Mouse (Mus musculus) yolk sac, embryonic 10.5 days (tissue): ENCODE data around the gene Kdm5c.
"Not testable (repeated sequence)": the region's sequence is repeated elsewhere in the genome, so short reads cannot be mapped to it uniquely, and the experiment has no call there.

Experiments used
- DNase-seq: peaks from one replicate; pipeline ENCODE4 v3.0.0-alpha.2; 2017; ENCODE audit warnings: low spot score

The Kdm5c gene

GRCm38 (mm10) chrX:152287026-152287425 is 54.2 kb downstream of the Kdm5c start:
- not testable (repeated sequence) for DNase-seq

GRCm38 (mm10) chrX:152306224-152306623 is 73.4 kb downstream of the Kdm5c start:
- no peak for DNase-seq

DNA sequence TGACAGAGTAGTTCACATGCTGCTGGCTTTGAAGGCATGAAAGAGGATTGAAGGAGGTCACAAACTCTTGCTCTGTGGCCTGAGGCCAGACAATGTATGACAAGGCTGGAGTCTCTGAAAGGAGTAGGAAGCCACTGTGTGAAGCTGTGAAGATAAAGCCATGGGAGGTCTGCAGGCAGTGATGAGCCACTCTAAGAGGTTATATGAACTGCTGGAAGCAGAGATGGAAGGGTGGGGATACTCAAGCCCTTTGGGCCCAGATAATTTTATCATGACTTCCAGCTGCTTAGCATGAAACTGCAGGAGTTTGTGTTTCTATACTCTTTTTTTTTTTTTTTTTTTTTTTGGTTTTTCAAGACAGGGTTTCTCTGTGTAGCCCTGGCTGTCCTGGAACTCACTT is 74.6 kb downstream of the Kdm5c start:
- no peak for DNase-seq

GRCm38 (mm10) chrX:152307942-152308341 is 75.1 kb downstream of the Kdm5c start:
- no peak for DNase-seq

DNA sequence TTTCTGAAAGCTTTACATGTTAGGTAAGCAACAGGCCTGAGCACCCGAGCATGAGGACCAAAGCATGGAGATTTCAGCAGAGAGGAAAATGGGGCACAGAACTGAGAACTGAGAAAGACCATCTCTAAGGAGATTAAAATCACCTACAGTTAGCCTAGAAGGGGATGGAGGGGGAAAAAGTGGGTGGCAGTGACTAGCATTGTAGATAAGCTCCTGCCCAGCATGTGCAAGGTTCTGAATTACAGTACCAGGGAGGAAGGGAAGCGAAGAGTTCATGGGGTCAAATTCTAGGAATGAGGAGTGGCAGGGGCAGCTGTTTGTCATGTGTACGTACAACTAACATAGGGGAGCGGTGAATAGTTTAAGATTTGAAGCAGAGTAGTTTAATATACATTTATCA is 87.7 kb downstream of the Kdm5c start:
- no peak for DNase-seq

DNA sequence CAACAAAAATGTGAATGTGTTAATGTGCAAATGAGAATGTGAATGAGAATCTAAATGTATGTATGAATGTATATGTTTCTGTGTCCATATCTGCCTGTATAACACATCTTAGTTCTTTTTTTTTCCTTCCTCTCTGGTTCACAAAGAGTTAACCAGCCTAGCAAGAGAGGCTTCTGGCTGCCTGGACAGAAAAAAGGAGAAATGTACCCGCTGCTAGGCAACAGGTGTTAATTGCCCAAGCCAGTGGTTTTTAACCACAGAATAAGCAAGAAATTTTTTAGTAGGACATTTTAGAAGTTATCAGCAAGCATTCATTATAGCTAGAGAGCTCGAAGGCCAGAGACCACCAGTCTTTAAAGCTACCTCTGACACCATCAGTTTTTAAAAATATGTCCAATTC is 90.0 kb downstream of the Kdm5c start:
- no peak for DNase-seq

DNA sequence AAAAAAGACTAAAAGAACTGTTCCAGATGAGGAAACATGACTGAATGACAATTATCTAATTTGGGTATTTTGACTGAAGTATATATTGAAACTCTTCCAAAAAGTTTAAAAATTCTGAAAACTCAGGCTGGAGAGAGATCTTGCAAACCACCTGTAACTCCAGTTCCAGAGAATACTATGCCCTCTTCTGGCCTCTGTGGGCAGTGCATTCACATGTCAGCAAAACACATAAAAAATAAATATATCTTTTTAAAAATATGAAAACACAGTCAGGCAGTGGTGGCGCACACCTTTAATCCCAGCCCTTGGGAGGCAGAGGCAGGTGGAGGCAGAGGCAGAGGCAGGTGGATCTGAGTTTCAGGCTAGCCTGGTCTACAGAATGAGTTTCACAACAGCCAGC is 90.8 kb downstream of the Kdm5c start:
- DNase-seq, result no peak
